Mouse (Mus musculus) splenic B cell, adult 2 months (primary cell): ENCODE measurements around the gene Prdm1.

Experiments used
- DNase-seq: peaks from one replicate; pipeline ENCODE4 v3.0.0-alpha.2; 2011; ENCODE audit warnings: low read depth, low spot score
- H3K27me3 ChIP-seq: 2 replicates; pipeline ENCODE4 v1.6.1; 2012; ENCODE audit warnings: mild to moderate bottlenecking, low read length, moderate library complexity, mixed read lengths; ENCODE audit not compliant: control insufficient read depth, poor library complexity, insufficient read depth, severe bottlenecking
- H3K36me3 ChIP-seq: 2 replicates; pipeline ENCODE4 v1.6.1; 2012; ENCODE audit warnings: mild to moderate bottlenecking, low read length, moderate library complexity, mixed read lengths; ENCODE audit not compliant: control insufficient read depth, poor library complexity, insufficient read depth, severe bottlenecking

Gene Prdm1

DNA sequence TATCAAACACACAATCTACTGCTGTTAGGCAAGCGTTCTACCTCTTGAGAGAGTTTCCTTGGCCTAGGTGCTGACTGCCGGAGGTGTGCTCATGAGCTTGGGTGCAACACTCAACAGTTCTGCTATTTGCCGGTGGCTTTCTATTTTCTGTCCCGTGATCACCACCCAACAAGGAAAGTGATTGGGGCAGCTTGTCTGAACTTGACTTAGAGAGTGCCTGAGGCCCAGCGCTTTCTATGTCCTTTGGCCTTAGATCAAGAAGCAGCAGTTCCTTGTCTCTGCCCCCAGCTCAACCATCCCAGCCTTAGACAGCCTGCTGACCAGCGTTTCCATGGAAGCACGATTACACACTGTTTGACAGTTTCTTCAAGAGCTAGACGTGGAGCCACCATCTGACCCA, 135.4 kb downstream of the Prdm1 start:
- H3K36me3 ChIP-seq: no peaks in the 10 kb centered on the region
- no peaks in the 10 kb centered on the region for H3K27me3 ChIP-seq
- DNase-seq: no peak

DNA sequence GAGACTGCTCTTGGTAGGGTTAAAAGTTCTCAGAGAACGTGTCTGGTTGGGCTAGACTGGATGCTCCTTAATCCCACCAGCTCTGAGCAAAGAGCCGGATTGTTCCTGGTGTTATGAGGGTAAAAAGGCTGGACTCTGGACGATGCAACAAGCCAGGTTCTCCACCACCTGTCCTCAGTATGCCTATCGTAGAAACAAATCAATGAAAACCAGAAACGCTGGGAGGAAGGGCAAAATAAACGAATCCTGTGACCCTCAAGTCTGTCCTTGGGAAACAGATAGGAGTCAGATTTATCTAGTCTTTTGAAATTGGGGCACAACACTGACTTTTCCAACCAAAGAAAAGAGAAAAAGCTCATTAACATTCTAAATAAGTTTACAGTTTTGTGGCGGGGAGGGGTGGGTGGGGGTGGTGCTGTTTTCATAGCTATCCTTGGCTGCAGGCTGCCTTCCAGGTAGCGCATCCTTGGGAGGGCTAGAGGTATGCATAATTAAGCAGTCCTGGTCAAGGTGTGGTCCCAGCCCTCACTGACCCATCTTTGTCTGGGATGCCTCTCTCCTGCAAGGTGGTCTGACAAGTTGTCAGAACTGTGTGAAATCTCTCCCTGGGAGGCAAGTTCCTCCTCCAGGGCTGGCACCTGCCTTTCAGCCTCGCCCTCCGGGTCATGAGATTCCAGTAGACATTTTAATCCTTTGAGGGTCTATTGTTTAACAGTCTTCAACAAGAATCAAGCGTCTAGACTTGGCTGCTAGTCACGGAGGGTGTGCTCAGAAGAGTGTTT, 136.6 kb downstream of the Prdm1 start:
- Histone ChIP-seq H3K36me3 (no peaks in the 10 kb centered on the region), H3K27me3 (no peaks in the 10 kb centered on the region)
- DNase-seq: no peak

DNA sequence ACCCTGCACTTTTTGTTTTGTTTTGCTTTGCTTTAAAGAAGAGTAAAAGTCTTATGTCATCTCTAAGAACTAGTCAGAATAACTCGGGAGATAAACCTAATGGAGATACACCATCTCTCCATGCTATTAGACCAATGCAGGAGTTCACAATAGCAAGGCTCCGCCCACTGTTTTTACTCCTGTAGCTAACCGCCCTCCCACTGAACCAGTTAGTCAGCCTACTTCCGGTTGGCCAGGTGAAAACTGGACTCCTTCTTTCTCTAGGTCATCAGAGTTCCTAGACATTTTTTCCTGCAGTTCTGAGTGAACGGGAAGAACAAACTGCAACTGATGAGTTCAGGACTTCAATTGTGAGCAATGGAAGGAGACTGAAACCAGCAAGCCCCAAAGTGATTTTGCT, 138.0 kb downstream of the Prdm1 start:
- no peaks in the 10 kb centered on the region for H3K36me3 ChIP-seq
- no peak for DNase-seq
- H3K27me3 ChIP-seq: no peaks in the 10 kb centered on the region

DNA sequence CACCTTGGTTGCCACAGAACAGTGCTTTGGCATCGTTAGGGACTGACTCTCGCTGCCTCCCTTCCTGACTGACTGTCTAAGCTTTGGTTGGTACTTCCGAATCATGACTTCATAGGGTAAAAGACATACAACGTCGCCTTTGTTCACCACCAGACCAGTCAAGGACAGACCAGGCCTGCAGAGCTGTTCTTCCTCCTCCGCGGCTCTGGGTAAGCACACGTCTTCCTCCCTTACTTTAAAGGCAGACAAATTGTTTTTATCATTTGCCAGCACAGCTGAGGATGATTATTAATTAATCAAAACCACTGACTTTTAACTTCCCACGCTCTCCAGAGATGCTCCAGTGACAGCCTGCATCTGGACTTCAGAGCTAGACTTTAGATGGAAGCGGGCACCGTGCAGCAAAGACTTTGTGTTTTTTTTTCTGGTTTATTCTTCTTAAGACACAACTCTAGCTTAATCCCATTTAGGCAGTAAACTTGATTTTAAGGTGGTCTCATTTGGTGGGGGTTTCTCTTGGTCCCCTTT, 139.5 kb downstream of the Prdm1 start:
- no peaks in the 10 kb centered on the region for H3K36me3 ChIP-seq
- DNase-seq: no peak
- H3K27me3 ChIP-seq: no peaks in the 10 kb centered on the region
